Mouse (Mus musculus) cerebellum, adult 11 months (tissue): ENCODE results near the gene Traf3.
A peak's percentile ranks its signal among the peaks of the same experiment; 100 is the strongest.

Source experiments
- DNase-seq: peaks from one replicate; pipeline ENCODE4 v3.0.0; 2022

The Traf3 gene

DNA sequence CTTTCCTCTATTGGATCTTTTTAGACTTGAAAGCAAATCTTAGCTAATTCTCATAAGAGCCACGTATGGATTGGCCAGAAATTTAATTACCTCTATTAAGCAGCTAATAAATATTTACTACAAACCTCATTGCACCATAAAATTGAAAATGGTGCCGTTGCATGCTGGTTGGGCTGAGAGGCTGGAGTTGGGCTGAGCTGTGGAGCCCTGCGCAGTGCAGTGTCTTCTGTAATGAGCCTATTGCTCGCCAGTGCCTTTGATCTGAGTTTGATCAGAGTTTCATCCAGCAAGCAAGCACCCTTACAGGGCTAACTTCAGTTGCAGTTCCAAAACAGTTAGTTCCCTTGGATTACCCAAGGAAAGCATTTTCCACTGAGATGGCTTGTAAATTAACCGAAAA is 12.2 kb upstream of the Traf3 start:
- no peak for DNase-seq

DNA sequence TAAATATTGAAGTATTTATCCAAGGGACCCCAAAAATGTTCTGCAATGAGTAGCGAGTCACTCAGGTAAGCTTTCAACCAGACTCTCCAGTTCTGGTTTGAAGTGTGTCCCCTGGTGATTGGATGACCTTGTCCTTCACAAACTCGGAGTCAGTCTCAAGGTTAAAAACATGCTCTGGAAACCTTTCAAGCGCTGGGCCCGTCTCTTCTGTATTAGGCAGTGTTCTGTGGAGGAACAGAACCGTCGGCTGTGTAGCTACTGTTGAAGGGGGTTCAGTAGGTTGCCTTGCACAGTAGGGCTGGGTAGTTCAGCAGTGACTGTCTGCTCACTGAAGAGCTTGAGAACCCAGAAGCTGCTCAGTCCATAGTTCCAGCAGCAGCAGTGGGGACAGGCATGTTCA is 11.5 kb upstream of the Traf3 start:
- no peak for DNase-seq

DNA sequence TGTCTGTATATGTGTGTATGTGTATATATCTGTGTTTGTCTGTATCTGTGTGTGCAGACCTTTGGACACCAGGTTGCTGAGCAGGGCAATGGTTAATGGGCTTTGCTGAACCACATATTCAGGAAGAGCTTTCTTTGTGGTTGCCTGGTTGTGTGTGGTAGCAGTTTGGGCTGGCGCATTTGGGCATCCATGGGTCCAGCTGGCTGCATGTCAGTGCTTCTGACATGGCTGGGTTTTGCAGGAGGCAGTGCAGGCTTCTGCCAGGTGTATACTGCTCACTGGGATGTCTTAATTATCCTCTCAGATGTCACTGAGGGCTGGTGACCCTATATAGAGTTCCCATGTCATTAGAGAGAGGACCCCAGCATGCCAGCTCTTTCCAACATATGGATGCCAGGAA is 10.4 kb upstream of the Traf3 start:
- DNase-seq = no peak

DNA sequence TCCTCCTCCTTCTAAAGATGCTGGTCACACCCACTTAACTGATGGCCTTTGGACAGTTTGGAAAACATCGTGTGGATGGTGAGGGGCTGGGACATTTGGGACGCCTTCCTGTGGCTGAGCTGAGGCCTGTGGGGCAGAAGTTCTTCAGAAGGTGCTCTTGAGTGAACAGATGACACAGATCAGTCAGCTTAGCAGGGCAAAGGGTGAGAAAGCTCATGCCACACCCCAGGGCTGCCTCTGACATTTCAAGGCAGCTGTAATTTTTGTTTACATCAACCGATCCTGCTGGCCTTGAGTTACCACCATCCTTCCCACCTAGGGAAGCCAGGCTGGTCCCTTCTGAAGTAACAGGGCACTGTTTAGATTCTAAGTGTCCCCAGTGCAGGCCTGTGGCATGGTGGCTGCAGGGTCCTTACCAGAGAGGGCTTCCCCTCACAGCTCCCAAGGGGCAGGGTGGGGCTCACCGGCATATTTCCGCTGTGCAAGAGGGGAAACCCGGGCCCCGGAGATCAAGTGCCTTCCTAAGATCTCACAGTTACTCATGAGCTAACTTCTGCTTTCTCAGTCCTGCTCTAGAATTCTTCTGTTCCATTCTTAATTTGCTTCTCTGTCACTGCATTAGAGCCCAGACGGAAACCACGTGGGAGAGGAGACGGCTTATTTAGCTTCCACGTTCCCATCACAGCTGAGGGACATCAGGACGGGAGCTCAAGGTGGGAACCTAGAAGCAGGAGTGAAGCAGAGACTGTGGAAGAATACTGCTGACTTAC is 6.3 kb upstream of the Traf3 start:
- no peak for DNase-seq

DNA sequence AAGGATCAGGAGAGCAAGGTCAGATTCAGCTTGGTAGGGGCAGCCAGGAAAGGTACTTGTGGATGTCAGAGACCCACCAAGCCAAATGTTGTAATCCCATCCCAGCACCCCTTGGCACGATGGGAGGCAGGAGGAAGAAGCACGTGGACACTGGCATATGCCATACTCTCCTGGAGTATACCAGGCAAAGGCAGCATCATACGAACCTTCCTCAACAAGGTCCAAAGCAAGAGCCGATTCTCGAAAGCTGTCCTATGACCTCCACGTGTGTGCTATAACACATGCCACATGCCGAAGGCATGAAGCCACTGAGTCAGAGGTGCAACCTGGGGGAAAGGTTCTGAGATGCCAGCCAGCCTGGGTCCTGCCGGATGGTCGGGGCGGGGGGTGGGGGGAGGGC is 5.3 kb upstream of the Traf3 start:
- DNase-seq = no peak

DNA sequence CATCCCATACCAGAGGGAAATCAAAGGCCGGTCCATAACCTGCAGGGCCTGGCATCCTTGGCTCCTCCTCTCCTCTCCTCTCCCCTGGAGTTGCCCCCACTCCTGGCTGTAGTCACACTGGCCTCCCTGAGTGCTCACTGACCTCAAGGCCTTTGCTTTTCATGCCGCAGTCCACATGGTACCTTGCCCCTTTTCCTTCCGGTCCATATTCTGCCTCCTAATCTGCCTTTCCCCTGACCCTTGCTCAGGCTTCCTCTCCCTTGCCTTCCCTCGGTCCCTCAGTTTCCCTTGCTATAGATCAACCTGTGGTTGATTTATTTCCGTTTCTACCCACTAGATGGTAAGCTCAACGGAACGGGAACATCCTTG is 4.2 kb upstream of the Traf3 start:
- no peak for DNase-seq

DNA sequence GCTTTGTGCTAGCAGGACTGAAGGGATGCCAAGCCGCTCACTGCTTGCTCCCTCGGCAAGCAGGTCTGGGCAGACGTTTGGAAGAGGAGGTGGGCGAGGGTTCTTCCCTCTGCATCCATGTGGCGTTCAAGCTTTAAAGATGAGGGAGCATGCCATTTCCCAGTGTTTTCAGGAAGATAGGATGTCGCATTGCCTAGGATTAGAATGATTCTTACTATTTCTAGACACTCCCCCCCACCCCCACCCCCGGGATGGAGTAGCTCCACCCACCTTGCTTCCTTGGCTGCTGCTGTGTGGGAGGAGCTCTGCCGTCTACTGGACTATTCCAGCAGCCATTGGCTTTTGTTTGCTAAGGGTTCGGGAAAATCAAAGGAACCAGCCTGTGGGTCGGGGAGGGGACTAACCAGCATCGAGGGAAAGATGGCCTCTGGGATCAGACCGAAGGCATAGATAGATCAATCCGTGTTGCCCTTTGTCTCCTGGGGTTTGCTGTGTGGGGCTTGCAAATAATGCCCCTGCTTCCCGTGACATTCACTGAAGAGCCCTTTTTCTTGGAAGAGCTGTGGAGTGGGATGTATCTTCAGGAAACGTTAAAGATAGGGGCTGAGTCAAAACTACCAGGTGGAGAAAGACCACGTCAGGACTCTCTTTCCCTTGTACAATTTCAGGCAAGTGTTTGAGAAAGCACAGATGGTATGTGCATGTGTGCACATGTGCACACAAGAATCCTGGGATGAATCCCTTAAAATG is 3.7 kb upstream of the Traf3 start:
- DNase-seq = no peak

DNA sequence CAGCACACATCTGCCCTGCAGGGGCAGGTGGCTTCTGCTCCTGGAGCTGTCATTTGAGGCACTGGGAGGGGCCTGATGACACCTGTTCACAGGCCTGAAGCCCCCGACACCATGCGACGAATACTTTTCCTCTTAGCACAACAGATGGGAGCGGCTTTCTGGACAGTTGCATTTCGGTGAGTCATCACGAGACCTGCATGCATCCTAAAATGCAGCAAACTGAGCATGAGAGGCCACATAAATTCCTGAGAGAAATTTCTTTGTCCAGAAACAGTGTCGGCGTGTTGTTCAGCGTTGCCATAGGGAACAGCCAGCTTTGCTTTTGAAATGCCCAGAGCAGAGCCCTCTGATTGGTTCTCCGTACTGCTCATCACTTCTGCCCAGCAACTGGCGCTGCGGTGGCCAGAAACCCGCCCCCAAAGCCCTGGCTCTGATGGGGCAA is 1.8 kb upstream of the Traf3 start:
- DNase-seq = peak; percentile 76

DNA sequence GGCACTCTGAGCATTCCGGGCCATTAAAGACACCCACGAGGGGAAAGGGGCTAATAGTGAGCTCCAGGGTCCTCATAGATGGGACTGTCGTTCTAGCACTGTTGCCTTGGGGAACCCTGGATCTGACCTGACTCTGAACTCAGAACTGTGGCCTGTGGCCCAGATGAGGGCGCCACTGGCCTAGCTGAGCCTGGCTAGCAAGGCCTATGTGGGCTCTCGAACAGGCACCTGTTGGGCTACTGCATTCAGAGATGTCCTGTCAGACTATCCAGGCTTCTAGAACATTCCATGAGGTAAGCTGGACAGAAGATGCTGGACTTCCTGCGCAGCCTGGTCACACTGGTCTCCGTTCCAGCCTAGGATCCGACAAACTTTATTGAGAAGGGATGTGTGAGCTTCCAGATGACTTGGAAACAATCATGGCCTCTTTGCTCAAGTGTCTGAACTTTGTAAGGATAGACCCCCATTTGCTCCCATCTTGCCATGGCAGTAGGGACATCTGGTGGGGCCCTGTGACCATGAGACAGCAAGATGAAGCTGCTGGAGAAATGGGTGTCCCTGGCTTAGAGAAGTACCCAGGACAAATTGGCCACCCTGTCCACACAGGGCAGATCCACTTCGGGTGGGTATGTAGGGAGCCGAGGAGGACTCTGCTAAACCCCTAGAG is 891 bp upstream of the Traf3 start:
- DNase-seq = peak; percentile 38

DNA sequence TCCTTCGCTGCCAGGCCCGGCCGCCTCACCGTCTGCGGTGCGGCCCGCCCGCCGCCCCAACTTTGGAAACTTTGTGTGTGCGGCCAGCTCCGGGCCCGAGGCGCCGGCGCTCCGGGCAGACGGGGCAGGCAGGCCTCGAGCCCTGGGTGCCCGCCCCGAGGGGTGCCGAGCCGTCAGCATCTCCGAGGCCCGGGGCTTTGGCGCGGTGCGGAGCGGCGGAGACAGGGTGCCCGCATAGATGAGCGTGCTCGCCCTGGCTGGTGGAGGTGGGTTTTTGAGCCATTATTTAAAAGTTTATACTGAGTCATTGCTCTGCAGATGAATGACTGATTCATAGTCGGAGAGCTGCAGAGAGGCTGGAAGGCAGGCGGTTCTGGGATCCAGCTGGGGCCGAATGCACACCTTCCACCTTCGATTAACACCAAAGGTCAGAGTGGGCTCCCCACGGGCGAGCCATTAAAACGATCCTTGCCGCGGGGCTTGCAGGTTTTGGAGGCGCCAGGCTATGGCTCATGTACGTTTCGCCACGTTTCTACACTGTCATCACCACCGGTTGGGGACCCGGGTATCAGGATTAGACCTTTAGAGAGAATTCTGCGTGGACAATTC is 615 bp downstream of the Traf3 start:
- peak; percentile 24 for DNase-seq

DNA sequence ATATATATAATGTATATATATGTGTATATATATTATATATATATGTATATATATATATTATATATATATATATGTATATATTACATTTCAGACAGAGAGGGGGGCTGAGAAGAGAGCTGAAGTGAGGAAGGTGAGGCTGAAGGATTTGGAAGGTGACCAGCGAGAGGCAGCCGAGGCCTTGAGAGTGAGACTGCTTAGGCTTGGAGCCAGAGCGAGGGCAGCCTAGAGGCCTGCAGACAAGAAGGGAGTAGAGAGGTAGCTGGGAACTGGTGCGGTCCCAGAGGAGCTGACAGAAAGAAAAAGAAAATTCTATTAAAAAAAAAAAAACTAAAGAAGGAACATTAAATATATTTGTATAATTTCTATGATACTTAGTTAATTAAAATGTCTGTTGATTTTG is 2.7 kb downstream of the Traf3 start:
- DNase-seq = peak; percentile 26

DNA sequence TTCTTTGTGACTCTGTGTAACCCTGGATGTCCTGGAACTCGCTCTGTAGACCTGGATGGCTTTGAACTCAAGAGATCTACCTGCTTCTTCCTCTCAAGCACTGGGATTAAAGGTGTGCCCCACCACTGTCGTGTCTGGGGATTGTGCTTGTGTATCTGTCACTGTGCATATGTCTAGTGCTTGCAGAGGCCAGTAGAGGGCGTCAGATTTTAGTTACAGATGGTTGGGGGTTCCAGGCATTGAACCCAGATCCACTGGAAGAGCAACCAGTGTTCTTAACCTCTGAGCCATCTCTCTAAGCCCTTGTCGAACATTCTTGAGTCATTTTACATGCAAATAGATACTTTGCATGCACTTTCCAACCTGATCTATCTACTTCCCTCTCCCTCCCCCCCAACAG is 12.6 kb downstream of the Traf3 start:
- DNase-seq = no peak

DNA sequence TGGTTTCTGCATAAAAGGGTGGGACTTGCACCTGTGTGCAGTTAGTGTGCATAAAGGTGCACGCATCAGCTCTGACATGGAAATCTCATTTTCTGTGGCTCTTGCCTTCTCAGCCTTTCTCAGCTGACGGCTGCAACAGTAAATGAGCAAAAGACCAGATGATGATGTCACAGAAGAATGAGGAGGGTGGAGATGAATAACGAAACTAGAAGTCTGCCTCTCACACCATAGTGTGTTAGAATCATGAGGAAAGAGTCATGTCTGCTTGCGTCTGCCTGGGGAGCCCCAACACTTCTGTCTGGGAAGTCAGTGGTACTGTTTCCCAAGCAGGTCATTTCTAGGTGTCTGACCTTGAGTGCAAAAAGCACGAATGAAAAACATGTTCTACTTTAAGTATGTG is 15.7 kb downstream of the Traf3 start:
- DNase-seq = no peak

DNA sequence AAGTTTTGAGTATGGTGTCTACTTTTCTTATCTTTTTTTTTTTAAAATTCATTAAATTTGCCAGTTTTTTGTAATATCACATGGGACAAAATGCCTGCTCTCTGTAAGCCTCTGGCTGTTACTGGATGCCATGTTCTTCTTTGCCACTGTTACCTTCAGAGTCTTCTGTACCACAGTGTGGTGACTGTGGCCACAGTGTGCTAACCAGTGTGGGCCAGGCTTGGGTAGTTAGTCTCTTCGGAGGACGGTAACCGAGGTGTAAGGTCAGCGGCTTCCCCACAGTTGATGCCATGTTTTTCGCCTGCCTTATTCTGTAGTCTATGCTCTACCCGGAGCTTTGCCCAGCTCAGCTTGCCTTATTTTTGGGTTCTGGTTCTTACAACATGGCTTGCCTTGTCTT is 16.2 kb downstream of the Traf3 start:
- no peak for DNase-seq

DNA sequence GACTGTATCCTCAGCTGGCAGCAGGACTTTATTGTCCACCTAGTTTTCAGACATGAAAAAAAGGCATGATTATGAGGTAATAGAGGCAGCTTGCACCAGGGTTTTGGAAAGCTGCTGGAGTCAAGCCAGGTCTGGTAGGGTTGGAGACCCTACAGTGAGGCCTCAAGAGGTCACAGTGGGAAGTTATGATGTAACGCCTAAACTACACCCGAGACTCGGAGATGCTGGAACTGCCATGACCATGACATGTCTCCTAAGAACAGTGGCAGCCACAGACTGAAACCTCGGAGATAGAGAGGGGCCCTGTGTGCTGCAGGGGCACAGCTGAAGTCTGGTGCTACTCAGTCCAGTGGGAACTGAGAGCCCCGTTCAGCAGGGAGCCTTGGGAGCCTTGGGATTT is 18.3 kb downstream of the Traf3 start, which contains the start of gene 4930595D18Rik:
4930595D18Rik (minus strand) TSS at position 16 of the 400 bp plus-strand sequence.
- no peak for DNase-seq

DNA sequence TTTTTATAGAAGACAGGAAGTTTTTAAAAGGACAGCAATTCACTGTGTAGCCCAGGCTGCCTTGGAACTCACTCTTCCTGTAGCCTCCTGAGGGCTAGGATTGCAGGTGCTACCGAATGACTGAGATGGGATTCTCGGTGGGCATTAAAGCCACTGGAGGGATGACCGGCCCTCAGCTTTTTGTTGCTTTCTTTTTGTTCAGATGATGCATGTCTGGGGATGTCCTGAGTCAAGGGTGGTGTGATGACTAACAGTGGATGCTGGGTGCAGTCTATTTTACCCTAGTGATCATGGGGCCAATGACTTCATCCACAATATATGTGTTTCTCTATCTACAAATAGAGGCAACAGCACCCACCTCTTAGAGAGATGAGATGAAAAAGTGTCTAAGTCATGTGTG is 20.8 kb downstream of the Traf3 start:
- DNase-seq = no peak

DNA sequence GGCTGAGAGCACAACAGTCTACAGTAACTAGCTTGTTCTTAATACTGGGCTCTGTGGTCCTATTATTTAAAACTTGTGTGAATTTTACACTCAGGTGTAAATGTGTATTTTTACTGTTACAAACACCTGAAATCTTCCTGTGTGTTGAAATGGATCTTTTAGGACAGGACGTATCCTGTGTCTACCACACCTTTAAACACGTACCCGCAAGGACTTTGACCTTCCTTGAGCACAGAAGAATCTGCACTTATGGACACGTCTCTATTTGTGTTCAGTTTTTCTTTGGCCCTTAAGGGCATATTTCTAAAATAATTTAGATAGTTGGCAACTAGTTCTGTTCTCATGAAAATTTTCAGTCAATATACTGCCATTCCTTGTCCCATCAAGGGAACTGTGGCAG is 22.1 kb downstream of the Traf3 start:
- no peak for DNase-seq

DNA sequence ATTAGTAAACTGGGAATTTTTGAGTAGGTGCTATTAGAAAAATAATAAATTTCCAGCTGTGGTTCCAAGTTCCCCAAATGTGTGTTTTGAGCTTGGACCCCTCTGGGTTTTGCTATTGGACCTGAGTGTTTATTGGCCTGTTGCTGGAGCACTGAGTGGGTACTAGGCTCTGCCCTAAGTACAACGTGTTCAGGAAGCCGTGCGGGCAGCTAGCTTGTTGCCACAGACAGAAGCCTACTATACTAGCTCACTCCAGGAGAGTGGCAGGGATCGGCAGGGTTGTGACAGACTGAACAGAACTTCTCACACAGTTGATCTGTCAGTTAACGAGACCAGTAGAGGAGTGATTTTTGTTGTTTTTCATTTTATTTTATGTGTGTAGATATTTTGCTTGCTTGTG is 24.2 kb downstream of the Traf3 start:
- DNase-seq = no peak

DNA sequence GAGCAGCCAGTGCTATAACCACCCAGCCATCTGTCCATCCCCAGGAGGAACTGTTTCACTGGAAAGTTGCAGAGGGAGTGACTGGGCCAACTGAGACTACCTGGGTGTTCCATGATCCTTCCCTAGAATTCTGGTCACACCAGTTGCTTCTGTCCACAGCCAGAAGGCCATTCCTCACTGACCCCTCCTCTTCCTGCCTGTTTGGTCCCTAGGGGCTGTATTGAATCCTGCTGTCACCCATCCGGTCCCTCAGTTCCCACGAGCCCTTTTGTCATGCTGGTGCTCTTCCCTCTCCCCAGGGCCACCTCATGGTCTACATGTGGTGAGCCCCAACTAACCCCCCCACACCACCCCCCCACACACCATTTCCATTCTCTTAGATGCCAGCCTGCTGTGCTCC is 24.7 kb downstream of the Traf3 start:
- no peak for DNase-seq

DNA sequence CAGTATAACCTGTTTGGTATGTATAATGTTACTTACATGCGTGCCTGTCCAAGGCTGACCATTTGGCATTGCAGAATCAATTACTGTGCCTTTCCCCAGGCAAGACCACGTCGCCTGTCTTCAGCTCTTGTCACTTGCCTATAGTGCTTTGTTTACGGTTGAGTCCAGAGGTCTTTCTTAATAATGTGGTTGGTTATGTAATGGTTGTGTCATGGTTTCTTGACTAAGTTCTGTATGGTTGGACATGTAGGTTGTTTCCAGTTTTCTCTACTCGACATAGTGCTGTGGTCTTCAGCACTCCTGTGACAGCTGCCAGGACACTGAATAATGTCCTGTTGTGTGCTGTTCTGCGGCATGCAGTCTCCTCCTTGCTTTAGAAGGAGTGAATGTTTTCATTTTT is 26.6 kb downstream of the Traf3 start:
- DNase-seq = no peak

DNA sequence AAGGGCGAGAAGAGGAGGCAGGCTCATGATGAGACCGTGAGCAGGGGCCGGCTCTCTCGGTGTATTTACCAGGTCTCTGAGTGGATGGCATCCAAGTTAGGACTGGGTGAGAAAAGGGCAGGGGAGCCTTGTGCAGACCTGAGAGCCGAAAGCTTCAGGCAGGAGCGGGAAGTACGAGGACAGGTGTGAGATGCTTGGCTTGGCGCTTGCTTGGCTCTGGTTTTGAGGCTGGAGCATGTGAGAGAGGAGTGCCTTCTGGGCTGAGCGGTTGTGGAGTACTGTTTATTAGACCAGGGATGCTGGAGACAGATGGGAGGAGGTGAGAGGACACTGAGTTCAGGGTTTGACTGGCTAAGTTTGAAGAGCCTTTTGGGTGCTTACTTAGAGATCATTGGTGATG is 27.2 kb downstream of the Traf3 start:
- DNase-seq = peak; percentile 22

DNA sequence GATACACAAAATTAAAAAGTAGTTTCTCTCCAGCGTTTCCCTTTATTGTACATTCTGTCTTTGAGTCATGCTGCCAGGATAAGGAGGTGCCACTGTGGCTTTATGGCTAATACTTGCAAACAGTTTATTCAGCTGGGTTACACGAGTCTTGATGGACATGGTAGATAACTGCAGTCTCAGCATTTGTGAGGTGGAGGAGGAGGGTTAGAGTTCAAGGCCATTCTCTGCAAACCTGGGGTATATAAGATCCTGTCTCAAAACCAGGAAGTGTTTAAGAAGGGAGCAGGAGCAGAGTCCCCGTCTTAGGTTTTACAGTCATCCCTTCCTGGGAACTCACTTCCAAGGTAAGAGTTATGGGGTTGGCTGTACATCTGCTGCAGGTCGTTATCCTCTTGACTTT is 30.4 kb downstream of the Traf3 start:
- DNase-seq = no peak

DNA sequence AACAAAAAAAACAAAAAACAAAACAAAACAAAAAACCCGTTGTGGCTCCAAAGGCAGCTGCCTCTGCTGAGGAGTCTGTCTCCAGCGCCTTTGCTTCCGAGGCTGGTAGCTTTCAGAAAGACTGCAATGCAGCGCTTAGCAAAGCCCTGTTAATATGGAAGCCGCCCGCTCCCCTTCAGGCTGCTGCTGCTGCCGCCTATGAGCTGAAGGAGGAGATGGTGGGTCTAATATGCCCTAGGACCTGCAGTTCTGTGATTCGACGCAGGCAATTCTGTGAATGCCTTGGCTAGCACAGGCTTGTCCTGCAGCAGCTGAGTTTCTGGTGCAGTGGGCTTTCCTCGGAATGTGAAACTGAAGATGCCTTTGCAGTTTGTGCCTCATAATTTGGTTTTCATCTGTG is 36.9 kb downstream of the Traf3 start:
- DNase-seq = no peak

DNA sequence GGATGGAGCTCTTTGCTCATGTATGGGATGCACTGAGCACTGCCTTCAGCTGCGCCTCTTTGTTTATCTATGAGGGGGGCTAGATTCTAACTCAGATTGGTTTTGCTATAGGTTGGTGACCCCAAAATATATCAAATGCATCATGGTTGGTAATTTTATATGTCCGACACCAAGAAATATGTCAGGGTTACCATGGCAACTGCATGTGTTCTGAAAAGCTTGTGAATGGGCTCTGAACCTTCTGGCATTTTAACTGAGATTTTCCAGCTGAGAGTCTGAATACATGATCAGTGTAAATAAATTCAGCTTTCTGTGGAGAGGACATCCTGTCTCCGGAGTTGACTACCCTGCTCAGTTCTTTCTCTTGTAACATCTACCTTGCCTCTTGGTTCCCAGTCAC is 37.8 kb downstream of the Traf3 start:
- DNase-seq = no peak
